Mouse (Mus musculus) testis, adult 2 months (tissue): ENCODE results near the gene Abcc2. TPM values are rescaled to one million over a fixed set of nuclear protein-coding genes. Genes with fewer than 3 reads are reported as not detected.

Experiments
- H3K27ac ChIP-seq: fragments of 200-500 bp; 2 replicates; pipeline ENCODE4 v1.5.1; 2012; ENCODE audit warnings: low read depth, low read length; ENCODE audit not compliant: control insufficient read depth, insufficient read depth
- H3K27me3 ChIP-seq: fragments of 200-500 bp; 2 replicates; pipeline ENCODE4 v1.6.1; 2012; ENCODE audit warnings: mild to moderate bottlenecking, low read length, moderate library complexity; ENCODE audit not compliant: control insufficient read depth, insufficient read depth
- H3K36me3 ChIP-seq: fragments of 200-500 bp; 2 replicates; pipeline ENCODE4 v1.6.1; 2012; ENCODE audit warnings: mild to moderate bottlenecking, low read length; ENCODE audit not compliant: control insufficient read depth, insufficient read depth
- H3K4me1 ChIP-seq: fragments of 200-500 bp; 2 replicates; pipeline ENCODE4 v1.6.1; 2012; ENCODE audit warnings: low read length; ENCODE audit not compliant: control insufficient read depth, insufficient read depth
- H3K4me3 ChIP-seq: fragments of 200-500 bp; 2 replicates; pipeline ENCODE4 v1.5.1; 2012; ENCODE audit warnings: low read depth, mild to moderate bottlenecking, low read length, moderate library complexity, mixed read lengths; ENCODE audit not compliant: control insufficient read depth
- CTCF ChIP-seq: fragments of 200-500 bp; IDR thresholded peaks from 2 replicates; pipeline ENCODE4 v1.5.1; 2012; ENCODE audit warnings: low read depth, mild to moderate bottlenecking, inconsistent platforms, low read length, moderate library complexity; ENCODE audit not compliant: control insufficient read depth, insufficient read depth, insufficient replicate concordance
- POLR2A ChIP-seq: fragments of 200-500 bp; IDR thresholded peaks from 2 replicates; pipeline ENCODE4 v1.6.1; 2012; ENCODE audit warnings: low read depth, mild to moderate bottlenecking, inconsistent platforms, low read length, moderate library complexity; ENCODE audit not compliant: control insufficient read depth
- polyA plus RNA-seq: library from polyadenylated mRNA; depleted of rRNA; stranded (reverse); fragments of >200 nt; gene quantifications from 2 replicates; pipeline ENCODE4 v1.2.3, GENCODE M21; 2012

Gene Abcc2
- polyA plus RNA-seq, 1 experiment = 0.33 TPM

DNA sequence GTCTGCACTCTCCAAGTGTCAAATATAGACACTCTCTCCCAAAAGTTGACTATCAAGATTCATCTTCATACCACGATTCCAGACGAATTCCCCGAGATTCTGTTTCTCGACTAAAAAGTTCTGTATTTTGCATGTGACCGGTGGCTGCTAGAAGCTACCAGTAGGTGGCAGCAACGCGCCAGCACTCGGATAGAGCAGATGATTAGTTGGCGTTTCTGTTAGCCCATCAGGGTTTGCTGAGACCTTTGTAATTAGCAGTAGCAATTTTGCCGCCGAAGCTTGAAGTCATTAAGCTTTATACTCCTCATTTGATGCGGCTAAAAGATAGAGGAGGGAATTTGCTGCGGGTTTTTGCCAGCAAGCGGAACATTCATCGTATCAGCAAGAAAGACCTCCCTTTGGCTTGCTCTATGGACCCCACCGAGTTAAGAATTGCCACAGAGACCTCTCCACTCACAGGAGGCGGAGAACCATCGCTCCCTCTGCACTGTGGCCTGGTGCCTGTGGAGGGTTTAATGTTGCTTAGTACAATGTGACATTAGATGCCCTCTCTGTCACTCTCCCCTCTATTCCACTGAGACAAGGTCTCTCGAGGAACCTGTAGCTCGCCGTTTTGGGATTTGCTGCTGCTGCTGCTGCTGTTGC is 50.6 kb downstream of the Abcc2 start:
- TF ChIP-seq POLR2A = no peak
- peak; percentile 88; the same call in 1 of the 2 replicates for TF ChIP-seq CTCF
- H3K27me3 ChIP-seq = no peaks in the 10 kb centered on the region

DNA sequence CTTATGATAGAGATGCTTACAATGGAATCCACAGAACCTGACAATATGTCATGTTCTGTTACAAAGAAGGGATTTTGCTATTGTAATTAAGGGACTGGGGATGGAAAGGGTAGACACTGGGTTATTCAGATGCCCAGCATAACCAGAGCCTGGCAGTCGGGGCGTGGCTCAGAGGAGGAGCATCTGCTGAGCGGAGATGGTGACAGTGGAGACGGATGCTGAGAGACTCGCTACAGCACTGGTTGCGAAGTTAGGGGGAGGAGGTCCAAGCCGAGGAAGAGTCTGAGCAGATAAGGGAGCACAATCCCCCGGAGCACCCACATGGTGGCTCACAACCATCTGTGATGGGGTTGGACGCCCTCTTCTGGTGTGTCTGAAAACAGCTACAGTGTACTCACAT is 61.2 kb downstream of the Abcc2 start:
- H3K4me1 ChIP-seq = peaks cover 3% of the 10 kb centered on the region
- H3K36me3 ChIP-seq = no peaks in the 10 kb centered on the region
- no peak overlapping the region for H3K4me3 ChIP-seq
- TF ChIP-seq CTCF (no peak), POLR2A (no peak)
- no peaks in the 10 kb centered on the region for H3K27me3 ChIP-seq
- no peak overlapping the region for H3K27ac ChIP-seq

More for the DNA sequence above, 50.6 kb downstream of the Abcc2 start:
- Histone ChIP-seq H3K4me1 (no peaks in the 10 kb centered on the region), H3K36me3 (no peaks in the 10 kb centered on the region), H3K27ac (no peak overlapping the region), H3K4me3 (no peak overlapping the region)

- Histone ChIP-seq H3K4me3 (no peak overlapping the region), H3K27ac (no peak overlapping the region), H3K4me1 (peaks cover 3% of the 10 kb centered on the region), H3K27me3 (no peaks in the 10 kb centered on the region), H3K36me3 (no peaks in the 10 kb centered on the region; the same call in 1 of the 2 replicates)
- TF ChIP-seq CTCF (no peak), POLR2A (no peak)
Observed at GRCm38 (mm10) chr19:43845331-43845908, 63.4 kb downstream of the Abcc2 start.

DNA sequence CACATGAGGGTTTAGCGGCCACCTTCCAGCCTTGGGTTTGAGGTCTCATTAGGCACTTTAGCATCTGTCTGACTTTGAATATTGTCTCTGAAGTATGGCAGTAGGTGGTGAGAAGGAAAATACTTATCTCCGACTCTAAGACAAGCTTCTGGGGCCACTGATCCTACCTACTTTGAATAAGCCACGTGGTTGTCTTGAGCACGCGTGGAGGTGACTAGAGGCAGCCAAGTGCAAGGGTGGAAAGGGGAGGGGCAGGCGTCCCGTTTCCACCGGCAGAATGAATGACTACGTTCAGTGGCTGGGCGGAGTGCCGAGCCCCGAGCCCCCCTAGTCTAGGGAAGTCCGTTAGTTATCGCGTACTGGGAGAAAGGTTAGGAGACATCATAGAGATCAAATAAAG is 65.1 kb downstream of the Abcc2 start:
- no peak overlapping the region for H3K27ac ChIP-seq
- H3K36me3 ChIP-seq = no peaks in the 10 kb centered on the region; the same call in 1 of the 2 replicates
- peaks cover 3% of the 10 kb centered on the region for H3K4me1 ChIP-seq
- TF ChIP-seq CTCF = no peak
- TF ChIP-seq POLR2A = no peak
- no peaks in the 10 kb centered on the region for H3K27me3 ChIP-seq
- H3K4me3 ChIP-seq = peak overlapping the region; percentile 78

DNA sequence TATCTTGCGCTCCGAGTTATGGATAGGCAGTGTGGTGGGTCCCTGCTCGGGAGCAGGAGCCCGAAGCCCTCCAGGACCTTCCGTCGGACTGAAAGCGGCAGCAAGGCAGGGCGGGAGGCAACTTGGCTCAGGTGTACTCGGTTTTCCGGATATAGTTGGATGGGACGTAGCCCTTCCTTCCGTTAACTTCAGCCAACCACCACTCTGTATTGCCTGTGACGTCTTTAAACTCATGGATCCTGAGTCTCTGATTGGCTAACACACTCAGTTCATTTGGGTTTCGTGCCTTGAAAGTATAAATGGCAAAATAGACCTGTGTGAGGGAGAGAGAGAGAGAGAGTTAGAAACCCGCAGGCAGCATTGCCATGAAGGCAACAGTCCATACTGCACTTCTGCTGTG is 66.0 kb downstream of the Abcc2 start:
- TF ChIP-seq POLR2A = peak; percentile 40; the same call in 1 of the 2 replicates
- TF ChIP-seq CTCF = no peak
- Histone ChIP-seq H3K27me3 (no peaks in the 10 kb centered on the region), H3K36me3 (no peaks in the 10 kb centered on the region; the same call in 1 of the 2 replicates), H3K27ac (no peak overlapping the region), H3K4me1 (peaks cover 3% of the 10 kb centered on the region), H3K4me3 (peak overlapping the region; percentile 78)

- no peak for TF ChIP-seq POLR2A
- TF ChIP-seq CTCF = no peak
- H3K4me3 ChIP-seq = no peak overlapping the region
- no peak overlapping the region for H3K27ac ChIP-seq
- H3K36me3 ChIP-seq = peaks cover 1% of the 10 kb centered on the region
- peaks cover 3% of the 10 kb centered on the region for H3K4me1 ChIP-seq
- H3K27me3 ChIP-seq = no peaks in the 10 kb centered on the region
Observed at GRCm38 (mm10) chr19:43850026-43850425, 68.0 kb downstream of the Abcc2 start.

DNA sequence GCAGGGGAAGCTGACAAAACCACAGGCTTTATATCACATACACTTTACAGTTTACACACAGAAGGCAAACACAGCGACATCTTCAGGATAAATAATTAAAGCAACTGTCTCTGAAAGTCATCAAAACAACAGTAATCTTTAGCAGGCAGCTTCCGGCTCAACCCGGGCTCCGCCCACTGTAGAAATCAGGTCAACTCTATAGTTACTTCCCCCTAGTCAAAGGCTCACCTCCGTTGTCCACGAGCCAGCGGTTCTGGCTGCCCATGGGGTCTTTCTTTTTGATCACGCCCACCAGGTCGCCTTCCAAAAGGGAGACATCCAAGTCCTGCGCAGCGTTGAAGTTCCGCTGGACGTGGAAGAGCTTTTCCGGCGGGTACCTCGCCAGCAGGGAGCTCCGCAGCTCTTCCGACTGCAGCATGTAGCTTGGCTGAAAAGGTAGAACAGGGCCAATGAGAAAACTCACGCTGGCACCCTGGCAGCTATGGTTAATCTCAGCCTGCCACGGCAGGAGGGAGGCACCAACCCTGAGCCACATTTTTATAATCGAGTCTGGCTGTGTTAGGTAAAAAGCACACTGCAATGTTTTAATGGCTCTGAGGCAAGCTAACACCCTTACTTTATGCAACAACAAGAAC is 70.1 kb downstream of the Abcc2 start:
- peaks cover under 1% of the 10 kb centered on the region for H3K4me1 ChIP-seq
- peaks cover 1% of the 10 kb centered on the region for H3K36me3 ChIP-seq
- H3K4me3 ChIP-seq = no peak overlapping the region
- no peaks in the 10 kb centered on the region for H3K27me3 ChIP-seq
- no peak overlapping the region for H3K27ac ChIP-seq
- no peak for TF ChIP-seq CTCF
- TF ChIP-seq POLR2A = no peak
